Mouse (Mus musculus): Measurements from ENCODE around the gene Fam222a.

Gene Fam222a

DNA sequence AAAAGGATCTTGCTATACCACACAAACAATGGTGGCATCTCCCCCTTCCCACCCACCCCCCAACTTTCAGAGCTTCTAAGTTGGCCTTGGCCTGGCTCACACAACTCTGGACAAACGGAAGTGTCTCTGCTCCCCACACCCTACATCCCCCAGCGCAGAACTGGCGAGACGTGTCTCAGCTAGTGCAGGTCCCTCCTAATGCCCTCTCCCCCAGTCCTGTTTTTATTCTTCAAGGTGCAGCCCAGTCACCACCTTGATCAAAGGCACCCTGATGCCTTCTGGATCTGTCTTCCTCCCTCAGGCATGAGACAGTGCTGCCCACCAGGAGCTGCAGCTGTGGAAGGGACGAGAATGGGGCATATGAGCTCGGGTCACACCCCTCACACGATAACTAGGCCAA is 88.5 kb downstream of the Fam222a start:
- peak; percentile 48 for DNase-seq (ENCODE audit: low spot score)

- DNase-seq (ENCODE audit: low spot score), result no peak
Observed at GRCm38 (mm10) chr5:114657426-114657825, 89.6 kb downstream of the Fam222a start.

- peak; percentile 57 for DNase-seq (ENCODE audit: low spot score)
Observed at GRCm38 (mm10) chr5:114658255-114658654, 90.4 kb downstream of the Fam222a start, which contains the start of gene Trpv4. TSS of gene Trpv4 (minus strand) at chr5:114658421.

- DNase-seq (ENCODE audit: low spot score), result no peak
Observed at GRCm38 (mm10) chr5:114661029-114661428, 93.2 kb downstream of the Fam222a start.
